Mouse (Mus musculus): ENCODE measurements around the gene Mon1a. TPM values are rescaled to one million over a fixed set of nuclear protein-coding genes. Genes with fewer than 3 reads are reported as not detected.

The Mon1a gene
- polyA plus RNA-seq, 1 experiment, result 34.9 TPM

- 81% methylated on average over 13 of the region's 13 CpGs for WGBS
- DNase-seq, result no peak
- Histone ChIP-seq H3K4me3 (ENCODE audit: insufficient read depth, low read depth, low read length) (no peak overlapping the region), H3K27me3 (replicated peaks; ENCODE audit: control insufficient read depth, insufficient read depth, low read length) (no peaks in the 10 kb centered on the region), H3K4me1 (ENCODE audit: control insufficient read depth, insufficient read depth, low read length) (no peaks in the 10 kb centered on the region), H3K36me3 (ENCODE audit: control insufficient read depth, insufficient read depth, low read length) (no peaks in the 10 kb centered on the region), H3K27ac (ENCODE audit: insufficient read depth, low read depth, low read length) (no peak overlapping the region)
- TF ChIP-seq CTCF (conservative IDR thresholded peaks at IDR 0.05; ENCODE audit: insufficient read depth, insufficient read length, low read depth, low read length) (no peak), POLR2A (IDR thresholded peaks at IDR 0.05; ENCODE audit: low read depth, low read length) (no peak)
Observed at GRCm38 (mm10) chr9:107949184-107949921, 61.4 kb downstream of the Mon1a start.

GRCm38 (mm10) chr9:107949922-107950235 lies 61.9 kb downstream of the Mon1a start, which contains the start of gene Traip:
TSS of gene Traip (plus strand) at chr9:107950136.
- H3K4me3 ChIP-seq (ENCODE audit: insufficient read depth, low read depth, low read length), result peak within 1 kb of the TSS; percentile 76
- WGBS, result 86% methylated on average over 10 of the region's 10 CpGs
- H3K4me1 ChIP-seq (ENCODE audit: control insufficient read depth, insufficient read depth, low read length), result no peaks in the 10 kb centered on the region
- peak within 1 kb of the TSS; percentile 48; the same call in 1 of the 2 replicates for H3K27ac ChIP-seq (ENCODE audit: insufficient read depth, low read depth, low read length)
- no peaks in the 10 kb centered on the region for H3K36me3 ChIP-seq (ENCODE audit: control insufficient read depth, insufficient read depth, low read length)
- DNase-seq, result no peak
- H3K27me3 ChIP-seq (replicated peaks; ENCODE audit: control insufficient read depth, insufficient read depth, low read length), result no peaks in the 10 kb centered on the region
- no peak for TF ChIP-seq CTCF (conservative IDR thresholded peaks at IDR 0.05; ENCODE audit: insufficient read depth, insufficient read length, low read depth, low read length)
- TF ChIP-seq POLR2A (IDR thresholded peaks at IDR 0.05; ENCODE audit: low read depth, low read length), result no peak

- Histone ChIP-seq H3K4me3 (ENCODE audit: insufficient read depth, low read depth, low read length) (peak overlapping the region; percentile 76), H3K27ac (ENCODE audit: insufficient read depth, low read depth, low read length) (peak overlapping the region; percentile 48; the same call in 1 of the 2 replicates), H3K36me3 (ENCODE audit: control insufficient read depth, insufficient read depth, low read length) (no peaks in the 10 kb centered on the region), H3K4me1 (ENCODE audit: control insufficient read depth, insufficient read depth, low read length) (no peaks in the 10 kb centered on the region), H3K27me3 (replicated peaks; ENCODE audit: control insufficient read depth, insufficient read depth, low read length) (no peaks in the 10 kb centered on the region)
- 10% methylated on average over 45 of the region's 45 CpGs for WGBS
- peak; percentile 26 for TF ChIP-seq POLR2A (IDR thresholded peaks at IDR 0.05; ENCODE audit: low read depth, low read length)
- TF ChIP-seq CTCF (conservative IDR thresholded peaks at IDR 0.05; ENCODE audit: insufficient read depth, insufficient read length, low read depth, low read length), result no peak
- peak; percentile 96 for DNase-seq
Observed at GRCm38 (mm10) chr9:107950460-107951355, 62.8 kb downstream of the Mon1a start.

Other genes starting within 250 kb of the Mon1a start
- 77.9 and 139 TPM in 2 replicates for gene Slc38a3, start 218.6 kb upstream of the Mon1a start, polyA plus RNA-seq (2012; rRNA removed)
- gene Gnat1, start 208.4 kb upstream of the Mon1a start, polyA plus RNA-seq (2012; rRNA removed), result 0.09 and 0.22 TPM in 2 replicates
- 39.1 and 45.5 TPM in 2 replicates for gene Sema3f, start 177.7 kb upstream of the Mon1a start, polyA plus RNA-seq (2012; rRNA removed)
- 43.8 and 51.5 TPM in 2 replicates for gene Rbm5, start 117.2 kb upstream of the Mon1a start, polyA plus RNA-seq (2012; rRNA removed)
- gene Rbm6, start 14.9 kb upstream of the Mon1a start, polyA plus RNA-seq (2012; rRNA removed), result 13.0 and 14.2 TPM in 2 replicates
- 1.2 and 2.8 TPM in 2 replicates for gene Mst1r, start 18.7 kb downstream of the Mon1a start, polyA plus RNA-seq (2012; rRNA removed)
- 0.05 and 0.11 TPM in 2 replicates for gene Actl11, start 40.3 kb downstream of the Mon1a start, polyA plus RNA-seq (2012; rRNA removed)
- gene Camkv, start 47.5 kb downstream of the Mon1a start, polyA plus RNA-seq (2012; rRNA removed), result not detected in 2 replicates
- gene Traip, start 62.0 kb downstream of the Mon1a start, polyA plus RNA-seq (2012; rRNA removed), result 0.26 and 0.28 TPM in 2 replicates
- 42.4 and 43.0 TPM in 2 replicates for gene Uba7, start 87.4 kb downstream of the Mon1a start, polyA plus RNA-seq (2012; rRNA removed)
- 0.11 and 0.14 TPM in 2 replicates for gene Gm20661, start 94.9 kb downstream of the Mon1a start, polyA plus RNA-seq (2012; rRNA removed)
- gene Inka1, start 97.7 kb downstream of the Mon1a start, polyA plus RNA-seq (2012; rRNA removed), result 7.9 and 10.0 TPM in 2 replicates
- 0.94 and 2.6 TPM in 2 replicates for gene Cdhr4, start 104.3 kb downstream of the Mon1a start, polyA plus RNA-seq (2012; rRNA removed)
- 0.55 and 2.5 TPM in 2 replicates for gene Gm20662, start 108.2 kb downstream of the Mon1a start, polyA plus RNA-seq (2012; rRNA removed)
- 78.9 and 79.0 TPM in 2 replicates for gene Ip6k1, start 114.3 kb downstream of the Mon1a start, polyA plus RNA-seq (2012; rRNA removed)
- gene Gmppb, start 161.1 kb downstream of the Mon1a start, polyA plus RNA-seq (2012; rRNA removed), result 14.0 and 16.0 TPM in 2 replicates
- 1.2 and 1.3 TPM in 2 replicates for gene Amigo3, start 165.0 kb downstream of the Mon1a start, polyA plus RNA-seq (2012; rRNA removed)
- gene Mst1, start 192.3 kb downstream of the Mon1a start, polyA plus RNA-seq (2012; rRNA removed), result 0.31 and 0.39 TPM in 2 replicates
- gene Rnf123, start 195.2 kb downstream of the Mon1a start, polyA plus RNA-seq (2012; rRNA removed), result 92.1 and 106 TPM in 2 replicates
- gene Apeh, start 206.5 kb downstream of the Mon1a start, polyA plus RNA-seq (2012; rRNA removed), result 299 and 327 TPM in 2 replicates